Mouse (Mus musculus) testis, adult 2 months (tissue): ENCODE measurements at regions not wholly inside any gene's neighbourhood (a gene's known extent, or its start where the extent isn't known, plus 50 kb on each side); places are given as distances from the start of the nearest gene placed in this dataset.

Experiments
- CTCF ChIP-seq: fragments of 200-500 bp; IDR thresholded peaks from 2 replicates; pipeline ENCODE4 v1.5.1; 2012; ENCODE audit warnings: low read depth, mild to moderate bottlenecking, inconsistent platforms, low read length, moderate library complexity; ENCODE audit not compliant: control insufficient read depth, insufficient read depth, insufficient replicate concordance
- POLR2A ChIP-seq: fragments of 200-500 bp; IDR thresholded peaks from 2 replicates; pipeline ENCODE4 v1.6.1; 2012; ENCODE audit warnings: low read depth, mild to moderate bottlenecking, inconsistent platforms, low read length, moderate library complexity; ENCODE audit not compliant: control insufficient read depth

DNA sequence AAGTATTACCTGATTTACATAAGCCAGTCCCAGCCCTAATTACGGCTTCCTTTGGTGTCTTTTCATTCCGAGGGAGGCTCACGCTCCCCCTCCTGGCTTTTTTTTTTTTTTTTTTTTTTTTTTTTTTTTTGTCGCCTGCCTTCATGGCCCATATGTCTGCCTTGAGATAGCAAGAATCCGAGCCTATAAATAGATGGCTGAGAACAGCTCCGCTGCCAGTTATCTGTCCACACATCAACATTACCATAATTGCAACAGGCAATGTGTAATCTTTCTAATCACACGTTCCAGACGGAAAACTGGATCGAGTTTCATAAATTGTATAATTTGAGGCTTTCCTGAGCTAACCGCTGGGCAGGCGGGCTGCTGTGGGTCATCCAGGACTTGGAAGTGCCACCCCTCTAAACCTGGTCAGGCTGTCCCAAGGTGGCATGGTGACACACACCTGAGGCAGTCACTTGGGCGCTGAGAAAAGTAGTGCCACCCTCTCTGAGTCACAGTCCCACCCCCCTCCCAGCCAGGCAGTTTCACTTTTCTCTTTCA, 93.9 kb upstream of the Tle3 start:
- TF ChIP-seq CTCF (no peak), POLR2A (no peak)
